Mouse (Mus musculus): Measurements from ENCODE around the gene Lpgat1.

Gene Lpgat1

GRCm38 (mm10) chr1:191717601-191718498 lies at the start of gene Lpgat1:
Lpgat1 (plus strand) TSS chr1:191717834.
- DNase-seq (ENCODE audit: low spot score): peak; percentile 27

GRCm38 (mm10) chr1:191668030-191668429 lies 49.6 kb upstream of the Lpgat1 start:
- DNase-seq (ENCODE audit: low spot score): no peak

- DNase-seq (ENCODE audit: low spot score): no peak
Observed at GRCm38 (mm10) chr1:191674071-191674470, 43.6 kb upstream of the Lpgat1 start.

GRCm38 (mm10) chr1:191681633-191682032 lies 36.0 kb upstream of the Lpgat1 start:
- no peak for DNase-seq (ENCODE audit: low spot score)

GRCm38 (mm10) chr1:191687531-191687930 lies 30.1 kb upstream of the Lpgat1 start:
- DNase-seq (ENCODE audit: low spot score): no peak

- no peak for DNase-seq (ENCODE audit: low spot score)
Observed at GRCm38 (mm10) chr1:191693231-191693630, 24.4 kb upstream of the Lpgat1 start.

GRCm38 (mm10) chr1:191698253-191698795 lies 19.3 kb upstream of the Lpgat1 start:
- no peak for DNase-seq (ENCODE audit: low spot score)

- DNase-seq (ENCODE audit: low spot score): no peak
Observed at GRCm38 (mm10) chr1:191704535-191704934, 13.1 kb upstream of the Lpgat1 start.

GRCm38 (mm10) chr1:191706541-191707078 lies 11.0 kb upstream of the Lpgat1 start:
- no peak for DNase-seq (ENCODE audit: low spot score)

GRCm38 (mm10) chr1:191709811-191710210 lies 7.8 kb upstream of the Lpgat1 start:
- DNase-seq (ENCODE audit: low spot score): no peak

GRCm38 (mm10) chr1:191712224-191712838 lies 5.3 kb upstream of the Lpgat1 start:
- no peak for DNase-seq (ENCODE audit: low spot score)

- no peak for DNase-seq (ENCODE audit: low spot score)
Observed at GRCm38 (mm10) chr1:191713813-191714212, 3.8 kb upstream of the Lpgat1 start.

GRCm38 (mm10) chr1:191715150-191715549 lies 2.5 kb upstream of the Lpgat1 start:
- DNase-seq (ENCODE audit: low spot score): no peak

- DNase-seq (ENCODE audit: low spot score): no peak
Observed at GRCm38 (mm10) chr1:191717141-191717540, 493 bp upstream of the Lpgat1 start.

GRCm38 (mm10) chr1:191718522-191719281 lies 1.1 kb downstream of the Lpgat1 start:
- no peak for DNase-seq (ENCODE audit: low spot score)

GRCm38 (mm10) chr1:191719326-191719725 lies 1.7 kb downstream of the Lpgat1 start:
- no peak for DNase-seq (ENCODE audit: low spot score)

GRCm38 (mm10) chr1:191720419-191720818 lies 2.8 kb downstream of the Lpgat1 start:
- peak; percentile 15 for DNase-seq (ENCODE audit: low spot score)

GRCm38 (mm10) chr1:191722706-191723105 lies 5.1 kb downstream of the Lpgat1 start:
- no peak for DNase-seq (ENCODE audit: low spot score)

- peak; percentile 22 for DNase-seq (ENCODE audit: low spot score)
Observed at GRCm38 (mm10) chr1:191723675-191724074, 6.0 kb downstream of the Lpgat1 start.

- no peak for DNase-seq (ENCODE audit: low spot score)
Observed at GRCm38 (mm10) chr1:191724385-191725061, 6.9 kb downstream of the Lpgat1 start.

GRCm38 (mm10) chr1:191732623-191733022 lies 15.0 kb downstream of the Lpgat1 start:
- no peak for DNase-seq (ENCODE audit: low spot score)

All from left cerebral cortex, adult 11 months (tissue).